10 mouse cellular contexts compared by ENCODE assay signal in genomic region chr9:16216235-16216634, GRCm38 (mm10).
A peak's percentile ranks its signal among the peaks of the same experiment; 100 is the strongest.
DNase-seq lines count a peak whose midpoint lies in the region; ATAC-seq lines count a peak whose summit lies in the region.
"Had no signal": no experiment of that assay in that cellular context is flagged by ENCODE, and none has a peak within 500 bp of the region (broad histone marks: within the 10 kb centered on the region; RNA-seq: fewer than 3 reads in every experiment).

No protein-coding gene starts in this region.

- H3K27me3 ChIP-seq in liver, embryonic 11.5 days (replicated peaks; ENCODE audit: control insufficient read depth, insufficient read depth, low read length), result no peaks in the 10 kb centered on the region
- H3K27me3 ChIP-seq in forebrain, embryonic 11.5 days (ENCODE audit: control insufficient read depth, insufficient read depth, low read length), result no peaks in the 10 kb centered on the region
- H3K27me3 ChIP-seq: embryonic facial prominence, embryonic 13.5 days; lung, embryonic 15.5 days had no signal

- peak overlapping the region; percentile 76; the same call in 1 of the 2 replicates for H3K27ac ChIP-seq in liver, embryonic 11.5 days (ENCODE audit: low read depth, low read length)
- no peak overlapping the region for H3K27ac ChIP-seq in forebrain, embryonic 11.5 days (ENCODE audit: low read depth, low read length)

- peak; percentile 25 for DNase-seq in adrenal gland, adult 2 months
- DNase-seq in adrenal gland, postnatal 25 days, result no peak
- peak; percentile 3 to 31 for DNase-seq in spleen, postnatal 36 days (ENCODE audit: low spot score in 2 of 2)
- DNase-seq in spleen, postnatal 14 days (ENCODE audit: low spot score in 2 of 2), result no peak
- DNase-seq in liver, embryonic 11.5 days (ENCODE audit: low spot score), result no peak
- no peak for DNase-seq in forebrain, embryonic 11.5 days (ENCODE audit: low spot score)
- no peak for DNase-seq in thymus, postnatal 4 days

- peak overlapping the region; percentile 18; the same call in 1 of the 2 replicates for H3K4me2 ChIP-seq in liver, embryonic 11.5 days
- no peak overlapping the region for H3K4me2 ChIP-seq in forebrain, embryonic 11.5 days (ENCODE audit: low read depth, low read length, severe bottlenecking)
- H3K4me2 ChIP-seq: embryonic facial prominence, embryonic 13.5 days; lung, embryonic 15.5 days had no signal

- no peaks in the 10 kb centered on the region for H3K9me3 ChIP-seq in liver, embryonic 11.5 days (ENCODE audit: control insufficient read depth, low read length)
- H3K9me3 ChIP-seq in forebrain, embryonic 11.5 days (ENCODE audit: control insufficient read depth, low read length), result no peaks in the 10 kb centered on the region
- H3K9me3 ChIP-seq: embryonic facial prominence, embryonic 13.5 days; lung, embryonic 15.5 days had no signal

- no peak overlapping the region for H3K9ac ChIP-seq in liver, embryonic 11.5 days (ENCODE audit: low read depth, low read length)
- H3K9ac ChIP-seq in forebrain, embryonic 11.5 days (ENCODE audit: low read length), result no peak overlapping the region
- H3K9ac ChIP-seq: embryonic facial prominence, embryonic 13.5 days; lung, embryonic 15.5 days had no signal

- H3K36me3 ChIP-seq in liver, embryonic 11.5 days (ENCODE audit: control insufficient read depth, insufficient read depth, low read length), result no peaks in the 10 kb centered on the region
- no peaks in the 10 kb centered on the region for H3K36me3 ChIP-seq in forebrain, embryonic 11.5 days (ENCODE audit: control insufficient read depth, insufficient read depth, low read length)
- H3K36me3 ChIP-seq: embryonic facial prominence, embryonic 13.5 days; lung, embryonic 15.5 days had no signal

- 39% methylated on average over 6 of the region's 6 CpGs for WGBS in liver, embryonic 11.5 days
- 74% methylated on average over 6 of the region's 6 CpGs for WGBS in forebrain, embryonic 11.5 days

- H3K4me3 ChIP-seq in liver, embryonic 11.5 days (ENCODE audit: low read depth, low read length), result no peak overlapping the region
- no peak overlapping the region for H3K4me3 ChIP-seq in forebrain, embryonic 11.5 days (ENCODE audit: low read depth, low read length)
- H3K4me3 ChIP-seq: embryonic facial prominence, embryonic 13.5 days; lung, embryonic 15.5 days had no signal

- peaks cover 27% of the 10 kb centered on the region for H3K4me1 ChIP-seq in liver, embryonic 11.5 days (replicated peaks; ENCODE audit: control insufficient read depth, insufficient read depth, low read length)
- 0 out of 2 replicates have a peak, but pooled peaks cover 2% of the 10 kb centered on the region for H3K4me1 ChIP-seq in forebrain, embryonic 11.5 days (replicated peaks; ENCODE audit: control insufficient read depth, insufficient read depth, low read length)

- ATAC-seq in liver, embryonic 11.5 days (replicated peaks; ENCODE audit: low FRiP score), result no peak
- peak; percentile 83 for ATAC-seq in neutrophil, adult 5-6 weeks (ENCODE audit: extremely low read depth, insufficient number of reproducible peaks, low FRiP score, poor library complexity, severe bottlenecking)
- ATAC-seq in forebrain, embryonic 11.5 days (replicated peaks; ENCODE audit: low FRiP score), result no peak

Comparison
In these comparisons a context has a peak if more than half of its experiments do, and no peak if none do; other contexts are left out.
1. DNase-seq: peak in adrenal gland, adult 2 months (single experiment) and spleen, postnatal 36 days (2 of 2); none in adrenal gland, postnatal 25 days (single experiment), spleen, postnatal 14 days (0 of 2), liver, embryonic 11.5 days (single experiment), forebrain, embryonic 11.5 days (single experiment) and thymus, postnatal 4 days (single experiment).